Mouse (Mus musculus): Measurements from ENCODE around the gene Lrig1.
A peak's percentile ranks its signal among the peaks of the same experiment; 100 is the strongest.

The Lrig1 gene

DNA sequence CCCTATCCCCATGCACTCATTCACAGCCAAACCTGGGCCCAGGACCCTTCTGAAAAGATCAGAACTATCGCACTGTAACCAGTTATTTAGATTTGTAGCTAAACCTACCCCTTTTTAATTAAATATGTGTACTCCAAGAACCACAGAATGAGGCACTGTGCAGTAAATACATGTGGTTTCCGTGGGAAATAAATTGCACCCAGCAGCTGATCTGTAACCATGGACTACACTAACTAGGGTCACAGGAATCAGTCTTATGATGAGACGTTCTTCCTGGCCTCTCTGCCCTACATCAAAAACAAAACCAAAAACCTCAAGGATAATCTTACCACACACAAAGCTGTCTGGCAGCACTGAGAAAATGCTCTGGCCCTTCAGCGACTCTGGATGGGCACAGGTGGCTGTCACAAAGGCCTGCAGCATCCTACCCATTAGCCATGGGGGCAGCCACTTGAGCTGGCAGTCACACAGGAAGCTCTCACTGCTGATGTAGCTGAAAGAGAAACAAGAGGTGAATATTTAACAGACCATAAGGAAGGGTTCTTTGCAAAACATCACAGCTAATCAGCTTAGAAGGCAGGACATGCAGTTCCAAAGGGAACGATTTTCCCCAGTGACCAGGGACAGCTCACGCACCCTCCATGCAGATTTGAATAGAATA is 86.6 kb downstream of the Lrig1 start:
- DNase-seq: peak; percentile 43

DNA sequence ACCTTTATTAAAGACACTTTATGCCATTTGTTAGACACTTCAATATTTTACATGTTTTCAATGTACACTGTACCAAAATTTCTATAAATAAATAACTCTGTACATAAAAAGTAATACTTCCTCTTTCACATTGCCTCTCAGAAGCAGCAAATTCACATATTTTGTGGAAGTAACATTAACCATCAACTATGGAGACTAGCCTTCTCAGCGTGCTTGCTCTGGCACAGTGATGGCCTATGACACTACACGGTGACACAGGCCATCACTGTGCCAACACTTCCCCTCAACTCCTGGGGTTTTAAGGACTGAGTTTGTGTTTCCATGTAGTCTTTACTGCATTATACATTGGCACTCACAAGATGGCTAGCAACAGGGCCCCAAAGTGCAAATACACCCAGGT is 95.4 kb downstream of the Lrig1 start:
- DNase-seq: no peak

GRCm38 (mm10) chr6:94604072-94604471 is 95.9 kb downstream of the Lrig1 start:
- DNase-seq: no peak

DNA sequence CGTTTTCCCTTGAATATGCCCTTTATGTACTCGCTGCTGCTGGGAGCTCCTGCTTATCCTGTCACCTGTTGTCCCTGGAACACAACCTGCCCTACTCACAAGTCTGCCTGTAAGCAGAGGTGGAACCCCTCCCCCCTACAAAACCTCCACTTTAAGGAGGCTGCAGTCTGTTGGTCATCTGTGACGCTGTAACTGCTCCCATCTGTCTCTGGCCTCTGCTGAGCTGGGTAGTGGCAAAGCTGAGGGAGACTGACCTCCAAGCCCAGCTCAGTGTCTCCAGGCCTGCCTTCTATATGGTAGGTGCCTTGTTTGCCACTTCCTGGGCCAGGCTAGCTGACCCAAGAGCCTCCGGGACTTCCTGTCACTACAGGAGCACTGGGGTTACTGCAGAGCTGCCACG is 98.1 kb downstream of the Lrig1 start:
- DNase-seq: no peak

GRCm38 (mm10) chr6:94601101-94601500 is 98.9 kb downstream of the Lrig1 start:
- peak; percentile 37 for DNase-seq

DNA sequence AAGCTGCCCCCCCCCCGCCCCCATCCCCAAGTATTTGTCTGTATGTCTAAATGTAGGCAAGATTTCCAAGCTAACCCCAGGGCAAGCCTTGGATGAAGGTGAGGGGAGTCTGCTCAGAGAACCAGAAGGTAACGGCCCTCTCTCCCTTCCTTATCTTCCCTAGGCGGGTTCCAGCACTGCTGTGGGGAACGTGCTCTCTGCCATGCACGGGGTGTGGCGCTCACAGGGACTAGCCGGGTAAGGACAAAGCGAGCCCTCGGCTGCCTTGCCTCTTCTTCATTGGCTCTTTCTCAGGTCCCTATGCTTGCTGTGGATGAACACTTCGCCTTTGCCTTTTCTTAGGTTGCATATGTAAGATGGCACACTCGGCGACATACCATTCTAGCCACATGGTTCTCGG is 100.9 kb downstream of the Lrig1 start:
- DNase-seq: no peak

DNA sequence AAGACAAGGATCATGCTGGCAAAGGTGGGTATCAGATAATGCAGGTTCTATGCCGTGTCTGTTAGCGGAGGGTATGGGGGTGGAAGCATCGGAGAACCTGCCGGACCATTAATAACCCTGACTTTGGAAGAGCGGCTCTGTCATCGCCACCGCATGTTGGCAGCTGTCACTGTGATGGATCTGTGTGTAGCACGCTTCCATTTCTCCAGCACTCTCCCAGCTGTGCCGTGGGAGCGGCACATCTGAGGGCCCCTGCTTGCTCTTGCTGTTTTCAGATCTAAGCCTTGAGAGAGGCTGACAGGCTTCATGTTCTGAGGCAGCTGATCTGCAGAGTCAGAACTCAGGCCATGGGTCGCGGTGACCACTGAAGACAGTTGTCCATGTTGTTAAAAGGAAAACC is 101.5 kb downstream of the Lrig1 start:
- no peak for DNase-seq

DNA sequence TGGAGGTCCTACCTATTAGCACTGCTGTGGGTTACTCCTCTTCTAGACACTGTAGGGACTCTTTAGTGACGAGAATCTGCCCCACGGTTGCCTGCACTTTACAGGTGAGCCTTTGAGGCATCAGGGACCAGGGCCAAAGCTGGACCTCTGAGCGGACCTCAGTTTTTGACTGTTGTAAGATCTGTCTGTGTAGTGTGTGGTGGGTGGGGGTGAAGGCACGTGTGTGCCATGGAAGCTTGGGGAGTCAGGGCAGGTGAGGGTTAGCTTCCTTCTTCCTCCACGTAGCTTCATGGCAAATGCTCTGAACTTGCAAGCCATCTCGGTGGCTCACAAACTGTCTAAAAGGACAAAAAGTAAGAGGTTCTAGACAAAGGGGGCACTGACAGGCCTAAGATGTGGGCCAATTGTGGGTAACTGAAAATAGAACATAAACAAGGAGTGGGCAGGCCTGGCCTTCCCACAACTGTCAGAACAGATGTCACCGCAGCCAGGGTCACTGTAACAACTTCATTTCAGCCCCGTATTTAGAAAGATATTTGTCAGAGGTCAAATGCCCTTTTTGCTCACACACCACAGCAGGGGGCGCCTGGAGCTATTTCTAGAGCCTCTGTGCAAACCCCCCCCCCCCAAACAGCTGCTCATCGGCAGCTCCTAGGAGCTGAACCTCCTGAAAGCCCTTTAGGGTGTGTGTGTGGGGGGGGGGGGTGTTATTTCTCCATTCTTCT is 103.0 kb downstream of the Lrig1 start:
- DNase-seq: no peak

GRCm38 (mm10) chr6:94596051-94596760 is 103.8 kb downstream of the Lrig1 start:
- no peak for DNase-seq

DNA sequence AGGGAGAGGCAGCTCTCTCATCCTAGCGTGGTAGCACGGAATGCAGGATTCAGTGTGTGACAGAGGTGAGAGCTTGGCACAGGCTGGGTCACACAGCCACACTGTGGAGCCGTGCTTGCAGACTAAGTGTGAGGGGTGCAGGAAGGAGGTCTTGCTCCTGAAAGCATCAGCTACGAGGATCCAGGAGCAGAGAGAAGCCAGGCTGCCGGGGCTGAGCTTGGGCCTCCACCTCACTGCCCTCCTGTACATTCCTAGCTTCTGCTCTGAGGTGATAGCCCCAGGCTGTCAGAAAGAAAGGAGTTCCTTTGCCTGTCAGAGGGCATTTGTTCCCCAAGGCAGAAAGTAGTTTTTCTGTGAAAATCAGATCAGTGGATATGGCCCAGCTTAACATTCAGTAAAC is 104.8 kb downstream of the Lrig1 start:
- DNase-seq: no peak

DNA sequence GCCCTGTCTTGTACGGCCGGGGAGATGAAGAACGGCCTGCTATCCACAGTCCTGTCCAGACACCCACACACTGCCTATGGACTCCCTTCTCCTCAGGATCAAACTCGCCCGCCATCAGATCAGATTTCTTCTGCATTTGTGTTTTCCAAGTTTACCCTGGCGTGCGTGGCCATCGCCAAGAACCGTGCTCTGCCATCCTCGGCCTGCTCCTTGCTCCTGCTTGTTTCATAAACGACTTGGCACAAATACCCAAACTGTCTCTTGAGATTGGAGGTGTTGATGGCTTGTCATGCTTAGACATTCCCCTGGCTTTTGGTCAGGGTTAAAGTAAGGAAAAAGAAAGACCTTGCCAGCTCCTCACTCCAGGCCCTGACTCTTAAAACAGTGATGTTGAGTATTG is 105.2 kb downstream of the Lrig1 start:
- no peak for DNase-seq

DNA sequence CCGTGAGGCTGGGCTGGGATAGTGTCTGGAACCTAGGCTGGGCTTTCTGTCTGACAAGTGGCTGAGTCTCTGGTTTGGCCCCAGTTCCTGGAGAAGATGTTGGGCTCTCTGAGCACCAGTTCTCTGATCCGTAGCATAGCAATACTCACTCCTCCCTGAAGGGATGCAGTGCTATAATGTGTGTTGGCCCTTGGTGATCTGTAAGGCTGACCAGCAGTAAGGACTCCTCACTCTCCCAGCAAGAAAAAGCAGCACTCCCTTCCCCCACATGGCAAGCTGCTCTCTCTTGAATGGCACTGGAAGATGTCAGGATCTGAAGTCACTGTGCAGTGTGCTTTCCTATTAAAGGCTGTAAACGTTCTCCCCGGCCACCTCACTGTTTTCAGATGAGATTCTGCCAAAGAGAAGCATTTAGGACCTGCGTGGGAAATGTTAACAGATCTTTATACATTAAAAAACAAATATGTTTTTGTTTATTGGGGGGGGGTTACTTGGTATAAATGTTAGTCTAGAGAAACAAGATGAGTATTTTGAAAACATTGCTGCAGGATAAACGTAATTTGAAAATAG is 105.8 kb downstream of the Lrig1 start:
- no peak for DNase-seq

- peak; percentile 41 for DNase-seq
Measured at GRCm38 (mm10) chr6:94592710-94593109, 107.2 kb downstream of the Lrig1 start.

DNA sequence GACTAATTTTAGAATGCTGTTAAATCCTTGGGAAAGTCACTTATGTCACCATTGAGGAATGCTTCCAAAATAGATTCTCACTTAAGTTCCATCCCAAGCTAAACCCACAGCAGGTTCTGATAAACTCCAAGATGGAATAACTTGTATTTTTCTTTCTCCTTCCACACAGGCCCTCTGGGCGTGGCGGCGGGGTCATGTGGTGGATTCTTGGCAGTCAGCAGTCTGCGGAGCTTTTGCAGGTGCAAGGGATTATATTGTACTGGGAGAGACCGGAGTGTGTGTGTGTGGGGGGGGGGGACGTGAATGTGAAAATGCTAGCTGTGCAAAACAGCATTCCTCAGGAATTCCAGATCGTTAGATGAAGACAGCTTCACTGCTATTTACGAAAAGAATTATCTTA is 107.7 kb downstream of the Lrig1 start:
- DNase-seq: peak; percentile 45

- DNase-seq: no peak
Measured at GRCm38 (mm10) chr6:94588365-94588764, 111.6 kb downstream of the Lrig1 start.

- no peak for DNase-seq
Measured at GRCm38 (mm10) chr6:94584976-94585375, 115.0 kb downstream of the Lrig1 start.

GRCm38 (mm10) chr6:94584147-94584695 is 115.7 kb downstream of the Lrig1 start:
- DNase-seq: no peak

- DNase-seq: no peak
Measured at GRCm38 (mm10) chr6:94582055-94582454, 117.9 kb downstream of the Lrig1 start.

DNA sequence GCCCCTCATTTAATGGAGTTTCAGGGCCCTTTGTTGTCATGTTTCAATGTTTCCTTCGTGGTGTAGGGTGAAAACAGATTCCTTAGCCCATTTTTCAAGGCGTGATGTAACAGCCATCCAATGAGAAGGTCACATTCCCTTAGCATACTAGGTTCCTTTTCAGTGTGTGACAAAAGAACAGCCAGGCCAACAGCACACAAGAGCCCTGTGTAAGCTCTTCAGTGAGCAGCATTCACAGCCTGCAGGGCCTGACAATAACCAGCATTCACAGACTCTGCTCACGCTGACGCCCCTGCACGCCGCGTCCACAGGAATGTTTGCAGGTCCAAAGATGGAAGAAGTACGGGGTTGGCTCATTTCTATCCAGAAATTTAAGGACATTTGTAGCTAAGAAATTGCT is 122.0 kb downstream of the Lrig1 start:
- no peak for DNase-seq

DNA sequence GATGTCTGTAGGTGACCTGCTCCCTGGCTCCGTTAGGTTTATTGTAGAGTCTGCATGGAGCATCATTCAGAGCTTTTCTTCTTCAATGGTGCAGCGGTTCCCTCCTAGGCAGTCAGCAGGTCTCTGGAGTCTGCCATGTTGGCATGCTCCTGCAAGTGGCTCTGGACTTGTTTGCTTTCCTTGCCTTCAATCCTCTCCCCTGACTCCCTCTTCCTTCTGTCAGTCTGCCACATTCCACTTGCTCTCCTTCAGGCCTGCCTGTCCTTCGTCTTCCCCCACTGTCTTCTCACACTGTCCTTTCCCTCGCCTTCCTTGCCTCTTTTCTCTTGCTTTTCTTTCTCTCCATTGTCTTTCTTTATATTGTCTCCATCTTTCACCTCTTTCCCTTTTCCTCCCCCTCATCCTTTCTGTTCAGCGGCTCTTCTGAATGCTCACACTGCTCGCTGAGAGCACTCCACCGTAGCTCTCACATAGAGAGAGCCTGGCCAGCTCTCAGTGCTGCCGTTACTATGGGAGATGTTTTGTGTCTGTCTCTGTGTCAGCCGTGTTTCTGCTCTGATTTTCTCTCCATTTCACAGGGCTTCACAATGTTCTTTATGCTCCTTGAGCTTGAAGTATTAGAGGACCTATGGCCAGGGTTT is 124.3 kb downstream of the Lrig1 start:
- no peak for DNase-seq

DNA sequence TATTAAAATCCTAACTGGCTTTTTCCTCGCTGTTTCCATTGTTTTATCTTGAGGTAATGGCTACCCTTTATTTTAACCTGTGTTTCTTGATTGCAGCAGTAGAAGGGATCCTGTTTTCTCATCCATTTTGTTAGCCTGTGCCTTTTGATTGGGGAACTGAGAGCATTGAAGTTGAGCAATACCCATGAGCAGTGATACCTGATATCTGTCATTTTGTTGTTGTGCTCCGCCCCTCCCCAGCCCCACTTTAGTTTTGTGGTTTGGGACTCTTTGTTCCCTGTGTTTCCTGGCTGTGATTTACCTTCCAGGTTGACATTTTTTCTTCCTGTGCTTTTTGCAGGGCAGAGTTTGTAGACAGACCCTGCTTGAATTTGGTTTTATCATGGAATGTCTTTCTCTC is 131.9 kb downstream of the Lrig1 start:
- DNase-seq: no peak

GRCm38 (mm10) chr6:94565766-94566165 is 134.2 kb downstream of the Lrig1 start:
- DNase-seq: no peak
